ENCODE assay signal across 10 mouse cellular contexts in the genomic region with DNA sequence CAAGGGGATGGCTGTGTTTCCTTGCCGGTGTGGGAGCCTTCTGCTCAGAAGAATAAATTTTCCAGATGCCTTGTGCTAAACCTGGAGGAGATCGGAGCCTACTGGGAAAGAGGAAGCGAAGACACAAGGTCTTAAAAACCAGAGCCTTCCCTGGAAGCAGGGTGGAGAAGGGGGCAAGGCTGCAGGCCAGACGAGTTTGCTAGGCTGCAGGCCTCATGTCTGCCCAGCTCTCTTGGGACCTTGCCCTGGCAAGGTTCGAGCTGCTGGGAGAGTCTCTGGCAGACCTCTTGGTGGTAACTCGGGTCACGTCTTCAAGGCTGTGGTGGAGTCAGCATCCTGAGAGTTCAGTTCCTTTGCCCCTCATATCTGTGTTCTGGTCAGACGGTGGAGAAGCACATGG. TPM values are rescaled to one million over a fixed set of nuclear protein-coding genes. Genes with fewer than 3 reads are reported as not detected.
DNase-seq lines count a peak whose midpoint lies in the region; ATAC-seq lines count a peak whose summit lies in the region.
"Had no signal": no experiment of that assay in that cellular context is flagged by ENCODE, and none has a peak within 500 bp of the region (broad histone marks: within the 10 kb centered on the region; RNA-seq: fewer than 3 reads in every experiment).

No protein-coding gene starts in this region.

- no peak for ATAC-seq in heart, embryonic 12.5 days (ENCODE audit: insufficient number of reproducible peaks, low FRiP score)
- no peak for ATAC-seq in intestine, embryonic 16.5 days

- peaks cover 13% of the 10 kb centered on the region for H3K27me3 ChIP-seq in heart, embryonic 12.5 days (replicated peaks)
- peaks cover 11% of the 10 kb centered on the region; the same call in 1 of the 2 replicates for H3K27me3 ChIP-seq in intestine, embryonic 16.5 days (replicated peaks; ENCODE audit: control insufficient read depth, insufficient read depth, low read length)

- no peak overlapping the region for H3K4me2 ChIP-seq in heart, embryonic 12.5 days
- H3K4me2 ChIP-seq in intestine, embryonic 16.5 days (ENCODE audit: low read depth, low read length) = no peak overlapping the region

- H3K27ac ChIP-seq in heart, embryonic 12.5 days (ENCODE audit: poor library complexity, severe bottlenecking) = no peak overlapping the region
- H3K27ac ChIP-seq in intestine, embryonic 16.5 days (ENCODE audit: low read length) = no peak overlapping the region

- WGBS in heart, embryonic 12.5 days = 66% methylated on average over 8 of the region's 8 CpGs
- WGBS in intestine, embryonic 16.5 days = 47% methylated on average over 8 of the region's 8 CpGs

- no peak overlapping the region for H3K9ac ChIP-seq in heart, embryonic 12.5 days
- 0 out of 2 replicates have a peak overlapping the region, but pooled peaks have one; percentile 29 for H3K9ac ChIP-seq in intestine, embryonic 16.5 days (ENCODE audit: low read depth, low read length)

- no peak overlapping the region for H3K4me3 ChIP-seq in heart, embryonic 12.5 days
- no peak overlapping the region for H3K4me3 ChIP-seq in intestine, embryonic 16.5 days (ENCODE audit: low read length)

- H3K4me1 ChIP-seq in heart, embryonic 12.5 days (replicated peaks) = peaks cover 56% of the 10 kb centered on the region
- H3K4me1 ChIP-seq in intestine, embryonic 16.5 days (ENCODE audit: control insufficient read depth, insufficient read depth, low read length) = peaks cover 54% of the 10 kb centered on the region

- intact Hi-C loops in heart, postnatal 14 days (cut with DNase I) = no loop called here

- peak; percentile 35 for DNase-seq in adrenal gland, adult 2 months
- no peak for DNase-seq in adrenal gland, postnatal 4 days (ENCODE audit: low spot score in 2 of 2)
- DNase-seq in heart, postnatal 14 days = peak; percentile 34 to 42
- DNase-seq in NIH3T3 (ENCODE audit: low read depth) = peak; percentile 32
- DNase-seq in thymus, postnatal 25 days = no peak
- no peak for DNase-seq in spleen, postnatal 36 days (ENCODE audit: low spot score in 2 of 2)
- DNase-seq: kidney, adult 18-20 months had no signal

- peaks cover 7% of the 10 kb centered on the region; the same call in 1 of the 2 replicates for H3K9me3 ChIP-seq in heart, embryonic 12.5 days (replicated peaks)
- H3K9me3 ChIP-seq in intestine, embryonic 16.5 days (ENCODE audit: control insufficient read depth, low read length) = 0 out of 2 replicates have a peak, but pooled peaks cover 8% of the 10 kb centered on the region

- peaks cover 4% of the 10 kb centered on the region; the same call in 1 of the 2 replicates for H3K36me3 ChIP-seq in heart, embryonic 12.5 days
- peaks cover 3% of the 10 kb centered on the region; the same call in 1 of the 2 replicates for H3K36me3 ChIP-seq in intestine, embryonic 16.5 days (ENCODE audit: control insufficient read depth, insufficient read depth, low read length)

RNA-seq across cellular contexts. Expression of gene Gse1, which starts 6.6 kb away (rescaled TPM):
- total RNA-seq in adrenal gland, adult 2 months (2021) = 10 to 100 TPM; 27.1 to 28.7 TPM
- polyA plus RNA-seq in adrenal gland, adult 2 months (2012; rRNA removed) = 42.1 and 46.3 TPM in 2 replicates
- 10 to 100 TPM; 58.1 to 60.7 TPM for total RNA-seq in adrenal gland, postnatal 4 days (2021)
- 10 to 100 TPM; 29.0 to 33.1 TPM for total RNA-seq in heart, postnatal 14 days (2021)
- 14.0 and 15.3 TPM in 2 replicates for polyA plus RNA-seq in heart, embryonic 12.5 days (2016; fragmentation: Nextera tagmentation; extraction: Ambion mirVana)
- polyA plus RNA-seq in intestine, embryonic 16.5 days (2015; fragmentation: Nextera tagmentation; extraction: Ambion mirVana) = 7.3 and 8.3 TPM in 2 replicates

RNA-seq across cellular contexts. Expression of gene Fam92b, which starts 57.6 kb away (rescaled TPM):
- total RNA-seq in adrenal gland, adult 2 months (2021) = 1 to 10 TPM in 1 of 2 experiments, under 1 TPM in 1; 0.61 to 1.4 TPM
- polyA plus RNA-seq in adrenal gland, adult 2 months (2012; rRNA removed) = 0.95 and 1.7 TPM in 2 replicates
- 1 to 10 TPM; 1.6 to 2.3 TPM for total RNA-seq in adrenal gland, postnatal 4 days (2021)
- total RNA-seq in heart, postnatal 14 days (2021) = not detected
- polyA plus RNA-seq in heart, embryonic 12.5 days (2016; fragmentation: Nextera tagmentation; extraction: Ambion mirVana) = not detected in 2 replicates
- polyA plus RNA-seq in intestine, embryonic 16.5 days (2015; fragmentation: Nextera tagmentation; extraction: Ambion mirVana) = 0.55 and 0.67 TPM in 2 replicates
- total RNA-seq: MEL had no signal

Comparison
In these comparisons a context has a peak if more than half of its experiments do, and no peak if none do; other contexts are left out.
1. DNase-seq: peak in adrenal gland, adult 2 months (single experiment), heart, postnatal 14 days (2 of 2) and NIH3T3 (single experiment); none in adrenal gland, postnatal 4 days (0 of 2), thymus, postnatal 25 days (single experiment) and spleen, postnatal 36 days (0 of 2).